Mouse (Mus musculus): ENCODE measurements at regions not wholly inside any gene's neighbourhood (a gene's known extent, or its start where the extent isn't known, plus 50 kb on each side); places are given as distances from the start of the nearest gene placed in this dataset.
A peak's percentile ranks its signal among the peaks of the same experiment; 100 is the strongest.

DNA sequence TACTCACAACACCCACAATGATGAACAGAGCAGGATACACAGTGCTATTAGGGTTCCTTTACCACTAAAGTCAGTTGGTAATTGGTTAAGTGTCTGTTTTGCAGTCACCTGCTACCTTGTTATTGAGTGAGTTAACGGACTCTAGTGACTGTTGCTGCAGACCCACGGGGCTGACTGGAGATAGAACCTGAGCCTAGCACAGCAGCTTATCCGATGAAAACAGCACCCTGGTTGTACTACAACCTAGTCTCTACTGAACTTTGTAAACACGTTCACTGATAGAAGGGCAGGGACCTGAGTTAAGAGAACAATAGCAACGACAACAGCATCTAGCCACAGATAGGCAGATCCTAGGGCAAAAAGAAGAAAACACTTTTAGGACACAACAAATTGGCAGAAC lies 206.8 kb downstream of the Pdgfra start:
- intact Hi-C loops (cut with DNase I) = no loop called here
- Histone ChIP-seq H3K27ac (no peak overlapping the region), H3K4me3 (no peak overlapping the region)
- DNase-seq = no peak
- no peak for TF ChIP-seq CTCF (IDR thresholded peaks at IDR 0.05)

- no peak for DNase-seq
- intact Hi-C loops (cut with DNase I) = no loop called here
- TF ChIP-seq CTCF (IDR thresholded peaks at IDR 0.05) = no peak
- Histone ChIP-seq H3K27ac (no peak overlapping the region), H3K4me3 (no peak overlapping the region)
These were observed 210.9 kb upstream of the Kit start for GRCm38 (mm10) chr5:75363832-75364231.

GRCm38 (mm10) chr5:75367282-75367681 lies 207.4 kb upstream of the Kit start:
- TF ChIP-seq CTCF (IDR thresholded peaks at IDR 0.05) = no peak
- no peak overlapping the region for H3K4me3 ChIP-seq
- intact Hi-C loops (cut with DNase I) = no loop called here
- no peak overlapping the region for H3K27ac ChIP-seq
- no peak for DNase-seq

GRCm38 (mm10) chr5:75368691-75369090 lies 206.0 kb upstream of the Kit start:
- intact Hi-C loops (cut with DNase I) = no loop called here
- no peak for DNase-seq
- TF ChIP-seq CTCF (IDR thresholded peaks at IDR 0.05) = no peak
- Histone ChIP-seq H3K4me3 (no peak overlapping the region), H3K27ac (no peak overlapping the region)

DNA sequence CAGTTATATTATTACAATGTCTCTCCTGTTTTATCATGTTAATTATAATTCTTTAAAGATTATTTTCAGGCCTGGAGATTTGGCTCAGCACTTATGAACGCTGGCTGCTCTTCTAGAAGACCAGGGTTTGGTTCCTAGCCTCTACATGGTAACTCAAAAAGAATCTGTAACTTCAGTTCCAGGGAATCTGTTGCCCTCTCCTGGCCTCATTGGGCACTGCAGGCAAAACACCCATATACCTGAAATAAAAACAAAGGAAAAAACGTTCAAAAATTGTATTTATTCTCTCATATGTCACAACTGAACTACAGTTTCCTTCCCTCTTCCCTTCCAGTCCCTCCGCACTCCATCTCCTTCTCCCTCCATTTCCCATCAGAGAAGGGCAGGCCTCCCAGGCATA lies 201.9 kb upstream of the Kit start:
- intact Hi-C loops (cut with DNase I) = no loop called here
- no peak for DNase-seq

GRCm38 (mm10) chr5:75377311-75378300 lies 197.1 kb upstream of the Kit start:
- no peak for DNase-seq
- intact Hi-C loops (cut with DNase I) = no loop called here
- TF ChIP-seq CTCF (IDR thresholded peaks at IDR 0.05) = no peak
- Histone ChIP-seq H3K27ac (no peak overlapping the region), H3K4me3 (no peak overlapping the region)

More for the DNA sequence above, 201.9 kb upstream of the Kit start:
- H3K4me3 ChIP-seq = no peak overlapping the region
- H3K27ac ChIP-seq = no peak overlapping the region
- TF ChIP-seq CTCF (IDR thresholded peaks at IDR 0.05) = peak; percentile 48

DNA sequence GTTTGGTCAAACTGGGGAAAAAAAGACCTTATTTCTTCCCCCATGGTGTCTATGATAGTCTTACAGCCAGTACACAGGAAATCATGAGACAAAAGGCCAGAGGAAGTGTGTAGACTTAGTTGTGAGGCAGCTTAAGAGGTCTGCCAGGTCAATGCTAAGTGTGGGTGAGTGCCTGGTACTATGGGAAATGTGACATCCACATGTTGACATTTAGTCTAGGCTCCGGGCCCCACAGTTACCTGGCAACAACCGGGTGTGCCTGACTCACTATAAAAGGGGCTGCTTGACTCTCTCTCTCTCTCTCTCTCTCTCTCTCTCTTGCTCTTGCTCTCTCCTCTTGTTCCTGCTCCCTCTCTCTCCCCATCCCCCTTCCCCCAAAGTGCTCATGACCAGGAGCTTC lies 196.1 kb upstream of the Kit start:
- H3K27ac ChIP-seq = no peak overlapping the region
- TF ChIP-seq CTCF (IDR thresholded peaks at IDR 0.05) = no peak
- H3K4me3 ChIP-seq = no peak overlapping the region
- intact Hi-C loops (cut with DNase I) = no loop called here
- DNase-seq = no peak

DNA sequence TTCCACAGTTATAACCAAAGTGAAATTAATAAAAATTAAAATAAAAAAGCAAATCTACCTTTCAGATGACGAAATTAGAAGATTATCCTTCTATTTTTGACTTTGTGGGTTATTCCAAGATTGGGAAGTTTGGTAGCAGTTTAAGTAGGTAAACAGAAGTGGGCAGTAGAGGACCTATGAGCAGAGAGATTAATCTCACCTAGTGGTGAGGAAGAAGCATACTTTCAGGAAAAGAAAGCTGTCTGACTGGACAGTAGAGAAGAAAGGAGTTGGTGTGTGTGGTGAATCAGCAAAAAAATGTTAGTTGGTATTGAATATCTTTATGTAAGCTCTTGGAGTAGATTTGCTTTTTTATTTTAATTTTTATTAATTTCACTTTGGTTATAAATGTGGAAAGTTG lies 194.4 kb upstream of the Kit start:
- DNase-seq = no peak
- H3K4me3 ChIP-seq = no peak overlapping the region
- H3K27ac ChIP-seq = no peak overlapping the region
- intact Hi-C loops (cut with DNase I) = no loop called here
- no peak; the same call in 1 of the 2 replicates for TF ChIP-seq CTCF (IDR thresholded peaks at IDR 0.05)

DNA sequence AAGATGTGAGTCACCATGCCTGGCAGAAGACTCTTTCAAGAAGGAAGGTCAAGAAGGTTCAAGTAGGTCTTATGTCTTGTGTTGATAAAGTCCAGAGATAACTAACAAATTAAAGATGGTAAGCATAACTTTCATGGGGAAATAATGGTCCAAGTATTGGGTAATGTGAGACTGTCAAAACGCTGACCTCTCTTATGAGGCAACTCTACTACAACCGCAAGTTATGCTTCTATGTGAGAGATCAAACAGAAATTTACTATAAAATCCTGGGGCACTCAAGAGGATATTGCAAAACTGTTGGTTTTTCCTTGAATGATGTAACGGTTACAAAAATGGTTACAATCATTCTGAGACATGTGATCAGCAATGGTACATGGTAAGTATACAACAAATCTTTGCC lies 192.6 kb upstream of the Kit start:
- no peak for TF ChIP-seq CTCF (IDR thresholded peaks at IDR 0.05)
- no peak overlapping the region for H3K4me3 ChIP-seq
- no peak overlapping the region for H3K27ac ChIP-seq
- DNase-seq = no peak
- intact Hi-C loops (cut with DNase I) = no loop called here

DNA sequence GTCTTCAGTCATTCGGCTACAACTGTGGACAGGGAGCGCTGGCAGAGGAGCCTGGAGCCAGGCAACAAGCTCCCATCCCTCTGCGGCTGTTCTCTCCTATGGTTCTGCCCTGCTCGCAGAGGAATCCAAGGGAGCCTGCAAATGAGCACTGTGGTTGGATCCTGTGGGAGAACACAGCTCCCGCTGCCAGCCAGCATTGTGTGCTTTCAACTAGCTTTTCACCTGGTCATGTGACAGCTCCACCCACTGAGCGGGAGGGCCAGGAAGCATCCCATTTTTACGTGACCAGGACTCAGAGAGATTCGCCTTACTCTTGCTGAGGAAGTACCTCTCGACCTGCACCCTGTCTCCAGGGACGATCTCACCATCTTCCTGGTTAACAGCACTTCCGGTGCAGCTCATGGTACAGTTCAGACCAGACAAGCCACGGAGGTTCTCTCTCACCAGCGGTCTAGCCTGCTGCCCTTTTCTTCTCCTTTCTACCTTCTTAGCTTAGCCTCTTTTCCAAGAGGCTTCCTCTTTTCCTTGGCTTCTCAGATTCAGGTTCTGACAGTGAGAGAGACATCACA lies 186.7 kb upstream of the Kit start:
- Histone ChIP-seq H3K4me3 (no peak overlapping the region), H3K27ac (no peak overlapping the region)
- DNase-seq = no peak
- TF ChIP-seq CTCF (IDR thresholded peaks at IDR 0.05) = no peak
- intact Hi-C loops (cut with DNase I) = no loop called here

DNA sequence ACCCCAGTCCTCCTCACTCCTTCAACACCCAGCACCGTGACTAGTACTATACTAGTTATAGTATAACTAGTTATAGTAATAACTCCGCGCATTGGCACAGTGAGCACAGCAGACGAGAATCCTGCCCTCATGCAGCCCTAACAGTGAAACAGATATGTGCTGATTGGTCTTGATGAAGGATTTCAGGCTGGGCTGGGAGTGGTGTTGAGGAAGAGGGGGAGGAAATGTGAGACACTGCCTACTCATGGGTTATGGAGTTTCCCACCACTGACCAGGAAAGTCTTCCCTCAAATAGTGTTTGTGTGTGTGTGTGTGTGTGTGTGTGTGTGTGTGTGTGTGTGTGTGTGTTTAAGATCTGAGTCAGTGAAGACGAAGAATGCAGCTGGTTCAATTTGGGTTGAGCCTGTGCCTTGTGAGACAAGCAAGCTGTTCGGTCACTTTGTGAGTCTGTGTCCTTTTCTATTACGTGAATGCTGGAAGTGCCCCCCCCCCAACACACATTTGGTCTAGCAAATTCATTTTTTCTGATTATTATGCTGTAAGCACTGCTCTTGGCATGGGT lies 185.9 kb upstream of the Kit start:
- no peak overlapping the region for H3K4me3 ChIP-seq
- DNase-seq = no peak
- no peak for TF ChIP-seq CTCF (IDR thresholded peaks at IDR 0.05)
- intact Hi-C loops (cut with DNase I) = no loop called here
- no peak overlapping the region for H3K27ac ChIP-seq

DNA sequence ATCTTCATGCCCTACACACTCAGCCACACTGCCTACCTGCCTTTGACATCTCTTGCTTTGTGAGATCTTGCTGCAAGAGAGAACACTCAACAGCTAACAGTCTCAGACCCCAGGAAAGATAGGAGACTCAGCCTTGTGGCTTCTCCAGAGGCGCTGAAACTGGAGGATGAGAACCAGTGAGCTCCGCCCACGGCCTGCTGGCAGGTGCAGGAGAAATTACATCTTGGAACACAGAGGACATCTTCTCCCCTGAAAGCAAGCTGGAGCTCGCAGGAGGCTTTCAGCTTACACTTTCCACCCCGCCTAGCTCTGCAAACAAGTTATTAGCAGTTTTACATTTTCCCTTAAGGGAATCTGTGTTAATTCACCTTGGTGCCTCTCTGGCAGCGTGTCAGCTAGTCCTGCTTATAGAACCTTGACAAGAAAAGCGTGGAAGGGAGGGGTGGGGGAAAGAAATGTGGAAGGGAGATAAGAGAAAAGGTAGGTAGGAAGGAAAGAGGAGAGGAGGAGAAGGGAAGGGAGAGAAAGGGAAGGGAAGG lies 185.2 kb upstream of the Kit start:
- Histone ChIP-seq H3K27ac (no peak overlapping the region), H3K4me3 (no peak overlapping the region)
- TF ChIP-seq CTCF (IDR thresholded peaks at IDR 0.05) = no peak
- intact Hi-C loops (cut with DNase I) = no loop called here
- DNase-seq = no peak

DNA sequence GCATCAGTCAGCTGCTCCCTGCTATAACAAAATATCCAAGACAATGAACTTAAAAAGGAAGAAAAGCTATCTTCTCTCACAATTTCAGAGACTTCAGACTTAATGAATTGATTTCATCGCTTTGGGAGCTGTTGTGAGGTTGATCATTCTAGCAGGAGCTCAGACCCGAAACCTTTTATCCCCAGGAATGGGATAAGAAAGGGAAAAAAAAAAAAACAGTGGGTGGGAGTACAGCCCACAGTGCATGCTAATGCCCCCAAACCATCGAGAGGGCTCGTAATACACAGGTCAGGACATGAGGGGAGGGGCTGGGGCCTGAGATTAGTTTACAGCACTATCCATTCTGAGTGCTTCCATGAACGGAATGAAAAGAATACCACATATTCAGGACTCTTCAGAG lies 175.9 kb upstream of the Kit start:
- no peak for DNase-seq
- intact Hi-C loops (cut with DNase I) = no loop called here
- Histone ChIP-seq H3K27ac (no peak overlapping the region), H3K4me3 (no peak overlapping the region)
- no peak for TF ChIP-seq CTCF (IDR thresholded peaks at IDR 0.05)
